Mouse (Mus musculus): ENCODE measurements around the gene L3mbtl1. TPM values are rescaled to one million over a fixed set of nuclear protein-coding genes. Genes with fewer than 3 reads are reported as not detected.
"Not testable (repeated sequence)": the region's sequence is repeated elsewhere in the genome, so short reads cannot be mapped to it uniquely, and the experiment has no call there.

The L3mbtl1 gene
- polyA plus RNA-seq (2012; rRNA removed), result 3.6 and 5.2 TPM in 2 replicates

GRCm38 (mm10) chr2:162943148-162943846 lies at the start of gene L3mbtl1:
Gene L3mbtl1 (plus strand): TSS chr2:162943472.
- TF ChIP-seq POLR2A (IDR thresholded peaks at IDR 0.05; ENCODE audit: borderline replicate concordance, extremely low read depth, insufficient read depth, insufficient read length, poor library complexity, severe bottlenecking) (no peak), CTCF (IDR thresholded peaks at IDR 0.05; ENCODE audit: borderline replicate concordance, extremely low read depth, insufficient read depth, insufficient read length) (no peak)

DNA sequence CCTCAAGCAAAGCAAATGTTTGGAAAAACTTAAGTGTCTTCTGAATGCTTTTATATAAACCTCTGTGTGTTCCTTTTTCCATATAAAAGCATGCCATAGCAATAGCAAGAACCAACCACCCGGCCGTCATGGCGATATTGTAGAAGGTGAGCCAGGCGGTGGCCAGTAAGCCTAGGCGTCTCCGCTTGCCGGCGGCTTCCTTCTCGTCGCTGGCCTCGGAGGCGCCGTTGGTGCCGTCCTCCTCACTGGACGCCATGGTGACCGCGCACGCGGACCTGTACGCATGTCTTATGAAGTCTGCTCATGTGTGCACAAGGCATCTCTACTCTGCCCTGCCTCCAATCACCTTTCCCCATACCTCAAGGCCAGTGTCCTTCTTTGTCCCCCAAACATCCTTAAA lies 44.0 kb upstream of the L3mbtl1 start:
- DNase-seq (ENCODE audit: low read depth), result not testable (repeated sequence)

More at GRCm38 (mm10) chr2:162943148-162943846, at the start of gene L3mbtl1:
- peak; percentile 72 for DNase-seq (ENCODE audit: low read depth)

- TF ChIP-seq CTCF (IDR thresholded peaks at IDR 0.05; ENCODE audit: borderline replicate concordance, extremely low read depth, insufficient read depth, insufficient read length), result no peak
- TF ChIP-seq POLR2A (IDR thresholded peaks at IDR 0.05; ENCODE audit: borderline replicate concordance, extremely low read depth, insufficient read depth, insufficient read length, poor library complexity, severe bottlenecking), result no peak
- DNase-seq (ENCODE audit: low read depth), result no peak
Measured at GRCm38 (mm10) chr2:162899880-162900589, 43.2 kb upstream of the L3mbtl1 start.

GRCm38 (mm10) chr2:162900590-162900916 lies 42.7 kb upstream of the L3mbtl1 start:
- DNase-seq (ENCODE audit: low read depth), result peak; percentile 87

GRCm38 (mm10) chr2:162905902-162906301 lies 37.4 kb upstream of the L3mbtl1 start:
- TF ChIP-seq CTCF (IDR thresholded peaks at IDR 0.05; ENCODE audit: borderline replicate concordance, extremely low read depth, insufficient read depth, insufficient read length) (no peak), POLR2A (IDR thresholded peaks at IDR 0.05; ENCODE audit: borderline replicate concordance, extremely low read depth, insufficient read depth, insufficient read length, poor library complexity, severe bottlenecking) (no peak)
- DNase-seq (ENCODE audit: low read depth), result no peak

More at GRCm38 (mm10) chr2:162900590-162900916, 42.7 kb upstream of the L3mbtl1 start:
- TF ChIP-seq POLR2A (IDR thresholded peaks at IDR 0.05; ENCODE audit: borderline replicate concordance, extremely low read depth, insufficient read depth, insufficient read length, poor library complexity, severe bottlenecking) (no peak), CTCF (IDR thresholded peaks at IDR 0.05; ENCODE audit: borderline replicate concordance, extremely low read depth, insufficient read depth, insufficient read length) (no peak)

DNA sequence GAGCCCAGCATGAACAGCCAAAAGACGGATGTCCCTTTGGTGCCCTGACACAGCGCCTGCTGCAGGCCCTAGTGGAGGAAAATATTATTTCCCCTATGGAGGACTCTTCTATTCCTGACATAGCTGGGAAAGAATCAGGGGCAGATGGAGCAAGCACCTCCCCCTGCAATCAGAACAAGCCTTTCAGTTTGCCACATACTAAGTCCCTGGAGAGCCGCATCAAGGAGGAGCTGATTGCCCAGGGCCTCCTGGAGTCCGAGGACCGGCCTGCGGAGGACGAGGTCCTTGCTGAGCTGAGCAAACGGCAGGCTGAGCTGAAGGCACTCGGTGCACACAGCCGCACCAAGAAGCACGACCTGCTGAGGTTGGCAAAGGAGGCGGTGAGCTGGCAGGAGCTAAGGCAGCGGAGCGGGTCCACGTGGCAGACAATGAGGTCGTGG lies 35.2 kb upstream of the L3mbtl1 start:
- peak; percentile 58 for DNase-seq (ENCODE audit: low read depth)
- TF ChIP-seq CTCF (IDR thresholded peaks at IDR 0.05; ENCODE audit: borderline replicate concordance, extremely low read depth, insufficient read depth, insufficient read length), result peak; percentile 44; the same call in 1 of the 2 replicates
- no peak for TF ChIP-seq POLR2A (IDR thresholded peaks at IDR 0.05; ENCODE audit: borderline replicate concordance, extremely low read depth, insufficient read depth, insufficient read length, poor library complexity, severe bottlenecking)

DNA sequence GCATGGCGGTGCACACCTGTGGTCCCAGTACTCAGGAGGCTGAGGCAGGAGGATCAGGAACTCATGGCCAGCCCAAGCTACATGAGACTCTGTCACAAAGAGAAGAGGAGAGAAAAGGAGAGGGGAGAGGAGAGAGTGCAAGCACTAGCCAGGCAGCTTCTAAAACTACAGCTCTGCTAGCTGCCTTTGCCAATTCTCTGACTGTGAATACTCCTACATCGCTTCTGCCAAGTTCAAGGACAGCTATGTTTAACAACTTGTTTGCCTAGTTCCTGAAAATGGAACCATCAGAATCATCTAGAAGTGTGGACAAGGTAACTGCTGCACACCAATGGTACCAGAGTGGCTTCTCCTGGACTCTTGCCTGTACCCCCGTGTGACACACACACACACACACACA lies 29.2 kb upstream of the L3mbtl1 start:
- DNase-seq (ENCODE audit: low read depth), result no peak
- TF ChIP-seq CTCF (IDR thresholded peaks at IDR 0.05; ENCODE audit: borderline replicate concordance, extremely low read depth, insufficient read depth, insufficient read length), result no peak
- no peak for TF ChIP-seq POLR2A (IDR thresholded peaks at IDR 0.05; ENCODE audit: borderline replicate concordance, extremely low read depth, insufficient read depth, insufficient read length, poor library complexity, severe bottlenecking)

DNA sequence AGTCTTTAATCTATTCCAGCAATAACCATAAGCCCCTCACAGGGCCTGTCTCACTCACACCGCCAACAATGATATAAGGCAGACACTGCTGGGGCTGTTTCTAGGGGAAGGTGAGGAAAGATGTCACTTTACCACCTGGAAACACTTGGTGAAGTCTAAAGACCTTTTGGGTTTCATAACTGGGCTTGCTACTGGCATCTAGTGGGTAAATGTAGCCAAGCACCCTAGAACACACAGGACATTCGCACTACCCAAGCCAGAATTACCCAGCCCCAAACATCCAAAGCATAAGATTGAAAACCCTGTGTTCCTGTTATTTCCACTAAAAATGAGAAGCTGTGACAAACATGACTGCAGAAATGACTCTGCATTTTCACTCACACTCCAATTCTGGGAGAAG lies 28.8 kb upstream of the L3mbtl1 start:
- TF ChIP-seq CTCF (IDR thresholded peaks at IDR 0.05; ENCODE audit: borderline replicate concordance, extremely low read depth, insufficient read depth, insufficient read length) (peak; percentile 59; the same call in 1 of the 2 replicates), POLR2A (IDR thresholded peaks at IDR 0.05; ENCODE audit: borderline replicate concordance, extremely low read depth, insufficient read depth, insufficient read length, poor library complexity, severe bottlenecking) (no peak)
- DNase-seq (ENCODE audit: low read depth), result peak; percentile 62

DNA sequence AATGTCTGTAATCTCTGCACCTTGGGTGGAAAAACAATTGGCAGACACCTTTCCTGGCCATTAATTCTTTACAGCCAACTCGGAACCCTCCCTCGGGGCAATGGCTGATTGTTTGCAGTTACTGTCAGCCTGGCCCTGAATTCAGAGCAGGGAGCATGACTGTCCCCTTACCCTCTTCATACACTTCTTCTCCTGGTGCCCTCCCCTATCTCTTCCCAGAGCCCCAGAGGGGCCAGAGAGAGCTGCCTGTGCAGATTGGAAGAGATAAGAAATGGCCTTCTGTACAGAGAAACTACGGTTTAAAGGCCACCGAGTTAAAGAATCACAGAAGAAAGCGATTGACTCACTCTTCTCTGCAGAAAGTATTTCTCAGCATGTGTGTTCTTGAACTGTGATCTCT lies 23.3 kb upstream of the L3mbtl1 start:
- DNase-seq (ENCODE audit: low read depth), result no peak
- TF ChIP-seq POLR2A (IDR thresholded peaks at IDR 0.05; ENCODE audit: borderline replicate concordance, extremely low read depth, insufficient read depth, insufficient read length, poor library complexity, severe bottlenecking), result no peak
- no peak for TF ChIP-seq CTCF (IDR thresholded peaks at IDR 0.05; ENCODE audit: borderline replicate concordance, extremely low read depth, insufficient read depth, insufficient read length)

GRCm38 (mm10) chr2:162922183-162922582 lies 21.1 kb upstream of the L3mbtl1 start:
- DNase-seq (ENCODE audit: low read depth), result peak; percentile 83
- TF ChIP-seq POLR2A (IDR thresholded peaks at IDR 0.05; ENCODE audit: borderline replicate concordance, extremely low read depth, insufficient read depth, insufficient read length, poor library complexity, severe bottlenecking), result no peak
- peak; percentile 80; the same call in 1 of the 2 replicates for TF ChIP-seq CTCF (IDR thresholded peaks at IDR 0.05; ENCODE audit: borderline replicate concordance, extremely low read depth, insufficient read depth, insufficient read length)

GRCm38 (mm10) chr2:162922834-162923233 lies 20.4 kb upstream of the L3mbtl1 start:
- DNase-seq (ENCODE audit: low read depth), result no peak
- TF ChIP-seq POLR2A (IDR thresholded peaks at IDR 0.05; ENCODE audit: borderline replicate concordance, extremely low read depth, insufficient read depth, insufficient read length, poor library complexity, severe bottlenecking) (no peak), CTCF (IDR thresholded peaks at IDR 0.05; ENCODE audit: borderline replicate concordance, extremely low read depth, insufficient read depth, insufficient read length) (no peak)

GRCm38 (mm10) chr2:162924126-162924525 lies 19.1 kb upstream of the L3mbtl1 start:
- TF ChIP-seq POLR2A (IDR thresholded peaks at IDR 0.05; ENCODE audit: borderline replicate concordance, extremely low read depth, insufficient read depth, insufficient read length, poor library complexity, severe bottlenecking), result no peak
- no peak for TF ChIP-seq CTCF (IDR thresholded peaks at IDR 0.05; ENCODE audit: borderline replicate concordance, extremely low read depth, insufficient read depth, insufficient read length)
- no peak for DNase-seq (ENCODE audit: low read depth)
